Mouse (Mus musculus): ENCODE data around the gene Tmem29. TPM values are rescaled to one million over a fixed set of nuclear protein-coding genes. Genes with fewer than 3 reads are reported as not detected.

The Tmem29 gene
- polyA plus RNA-seq, 1 experiment from 2014 or later = 18.7 TPM

GRCm38 (mm10) chrX:150440505-150441338, 18.2 kb downstream of the Tmem29 start:
- Histone ChIP-seq H3K27ac (replicated peaks) (no peak overlapping the region), H3K4me3 (ENCODE audit: low read depth, low read length) (peak overlapping the region; percentile 31), H3K27me3 (ENCODE audit: control insufficient read depth, insufficient read depth, low read length) (no peaks in the 10 kb centered on the region), H3K9me3 (ENCODE audit: control insufficient read depth, low read length) (no peaks in the 10 kb centered on the region), H3K9ac (ENCODE audit: low read length) (no peak overlapping the region), H3K36me3 (ENCODE audit: control insufficient read depth, insufficient read depth, low read length) (no peaks in the 10 kb centered on the region), H3K4me2 (replicated peaks; ENCODE audit: low read depth) (peak overlapping the region; percentile 49), H3K4me1 (replicated peaks; ENCODE audit: control insufficient read depth, insufficient read depth) (no peaks in the 10 kb centered on the region)
- 22% methylated on average over 18 of the region's 18 CpGs for WGBS
- DNase-seq (ENCODE audit: low spot score) = peak; percentile 80
- ATAC-seq (ENCODE audit: low FRiP score, low TSS enrichment) = peak; percentile 86
- no peak for TF ChIP-seq CTCF (IDR thresholded peaks at IDR 0.05; ENCODE audit: low read depth)
- no peak for TF ChIP-seq EP300 (optimal IDR thresholded peaks at IDR 0.05)

- no peak overlapping the region for H3K4me2 ChIP-seq (replicated peaks; ENCODE audit: low read depth)
- no peak overlapping the region for H3K27ac ChIP-seq (replicated peaks)
- no peaks in the 10 kb centered on the region for H3K27me3 ChIP-seq (ENCODE audit: control insufficient read depth, insufficient read depth, low read length)
- TF ChIP-seq EP300 (optimal IDR thresholded peaks at IDR 0.05) (no peak), CTCF (IDR thresholded peaks at IDR 0.05; ENCODE audit: low read depth) (no peak)
- no peak overlapping the region for H3K4me3 ChIP-seq (ENCODE audit: low read depth, low read length)
- H3K9me3 ChIP-seq (ENCODE audit: control insufficient read depth, low read length) = no peaks in the 10 kb centered on the region
- ATAC-seq (ENCODE audit: low FRiP score, low TSS enrichment) (no peak), DNase-seq (ENCODE audit: low spot score) (no peak)
- H3K9ac ChIP-seq (ENCODE audit: low read length) = no peak overlapping the region
- 91% methylated on average over 2 of the region's 2 CpGs for WGBS
- H3K36me3 ChIP-seq (ENCODE audit: control insufficient read depth, insufficient read depth, low read length) = no peaks in the 10 kb centered on the region
- H3K4me1 ChIP-seq (replicated peaks; ENCODE audit: control insufficient read depth, insufficient read depth) = no peaks in the 10 kb centered on the region
Observed at GRCm38 (mm10) chrX:150436373-150436772, 22.6 kb downstream of the Tmem29 start.

GRCm38 (mm10) chrX:150435367-150435766, 23.6 kb downstream of the Tmem29 start:
- Histone ChIP-seq H3K9ac (ENCODE audit: low read length) (no peak overlapping the region), H3K4me2 (replicated peaks; ENCODE audit: low read depth) (no peak overlapping the region), H3K4me1 (replicated peaks; ENCODE audit: control insufficient read depth, insufficient read depth) (no peaks in the 10 kb centered on the region), H3K4me3 (ENCODE audit: low read depth, low read length) (no peak overlapping the region), H3K36me3 (ENCODE audit: control insufficient read depth, insufficient read depth, low read length) (no peaks in the 10 kb centered on the region), H3K27me3 (ENCODE audit: control insufficient read depth, insufficient read depth, low read length) (no peaks in the 10 kb centered on the region), H3K27ac (replicated peaks) (no peak overlapping the region), H3K9me3 (ENCODE audit: control insufficient read depth, low read length) (no peaks in the 10 kb centered on the region)
- ATAC-seq (ENCODE audit: low FRiP score, low TSS enrichment) = no peak
- WGBS = 80% methylated on average over 7 of the region's 7 CpGs
- no peak for TF ChIP-seq EP300 (optimal IDR thresholded peaks at IDR 0.05)
- no peak for DNase-seq (ENCODE audit: low spot score)

GRCm38 (mm10) chrX:150413505-150413904, 45.4 kb downstream of the Tmem29 start:
- H3K4me1 ChIP-seq (replicated peaks; ENCODE audit: control insufficient read depth, insufficient read depth) = no peaks in the 10 kb centered on the region
- WGBS = 91% methylated on average over 4 of the region's 4 CpGs
- no peaks in the 10 kb centered on the region for H3K9me3 ChIP-seq (ENCODE audit: control insufficient read depth, low read length)
- no peaks in the 10 kb centered on the region for H3K27me3 ChIP-seq (ENCODE audit: control insufficient read depth, insufficient read depth, low read length)
- H3K4me3 ChIP-seq (ENCODE audit: low read depth, low read length) = no peak overlapping the region
- DNase-seq (ENCODE audit: low spot score) = no peak
- no peak overlapping the region for H3K27ac ChIP-seq (replicated peaks)
- H3K36me3 ChIP-seq (ENCODE audit: control insufficient read depth, insufficient read depth, low read length) = no peaks in the 10 kb centered on the region
- no peak for ATAC-seq (ENCODE audit: low FRiP score, low TSS enrichment)
- no peak overlapping the region for H3K9ac ChIP-seq (ENCODE audit: low read length)
- H3K4me2 ChIP-seq (replicated peaks; ENCODE audit: low read depth) = no peak overlapping the region
- TF ChIP-seq EP300 (optimal IDR thresholded peaks at IDR 0.05) (no peak), CTCF (IDR thresholded peaks at IDR 0.05; ENCODE audit: low read depth) (no peak)

Other genes with a start within 250 kb of the Tmem29 start
- 4.6 and 5.5 TPM in 2 replicates for gene Alas2, start 88.2 kb upstream of the Tmem29 start, polyA plus RNA-seq (2015; fragmentation: Nextera tagmentation; extraction: Ambion mirVana)
- 2.4 and 2.5 TPM in 2 replicates for gene Pfkfb1, start 129.1 kb upstream of the Tmem29 start, polyA plus RNA-seq (2015; fragmentation: Nextera tagmentation; extraction: Ambion mirVana)
- 5.8 and 6.0 TPM in 2 replicates for gene Apex2, start 130.7 kb upstream of the Tmem29 start, polyA plus RNA-seq (2015; fragmentation: Nextera tagmentation; extraction: Ambion mirVana)
- gene Tro, start 198.4 kb upstream of the Tmem29 start, polyA plus RNA-seq (2015; fragmentation: Nextera tagmentation; extraction: Ambion mirVana) = 3.8 and 4.5 TPM in 2 replicates

Measured in stomach, postnatal 0 days (tissue).